Mouse (Mus musculus) thymus, postnatal 25 days (tissue): ENCODE measurements around the gene Spcs3.
A peak's percentile ranks its signal among the peaks of the same experiment; 100 is the strongest.
"Not testable (repeated sequence)": the region's sequence is repeated elsewhere in the genome, so short reads cannot be mapped to it uniquely, and the experiment has no call there.

ENCODE experiments used
- DNase-seq: peaks from one replicate; pipeline ENCODE4 v3.0.0; 2022

The Spcs3 gene

GRCm38 (mm10) chr8:54529382-54530296 is at the start of gene Spcs3, which contains the start of gene Asb5:
Gene Spcs3, minus strand, starts transcription at chr8:54529998.
Gene Asb5, plus strand, starts transcription at chr8:54529580.
- DNase-seq, result peak; percentile 97

DNA sequence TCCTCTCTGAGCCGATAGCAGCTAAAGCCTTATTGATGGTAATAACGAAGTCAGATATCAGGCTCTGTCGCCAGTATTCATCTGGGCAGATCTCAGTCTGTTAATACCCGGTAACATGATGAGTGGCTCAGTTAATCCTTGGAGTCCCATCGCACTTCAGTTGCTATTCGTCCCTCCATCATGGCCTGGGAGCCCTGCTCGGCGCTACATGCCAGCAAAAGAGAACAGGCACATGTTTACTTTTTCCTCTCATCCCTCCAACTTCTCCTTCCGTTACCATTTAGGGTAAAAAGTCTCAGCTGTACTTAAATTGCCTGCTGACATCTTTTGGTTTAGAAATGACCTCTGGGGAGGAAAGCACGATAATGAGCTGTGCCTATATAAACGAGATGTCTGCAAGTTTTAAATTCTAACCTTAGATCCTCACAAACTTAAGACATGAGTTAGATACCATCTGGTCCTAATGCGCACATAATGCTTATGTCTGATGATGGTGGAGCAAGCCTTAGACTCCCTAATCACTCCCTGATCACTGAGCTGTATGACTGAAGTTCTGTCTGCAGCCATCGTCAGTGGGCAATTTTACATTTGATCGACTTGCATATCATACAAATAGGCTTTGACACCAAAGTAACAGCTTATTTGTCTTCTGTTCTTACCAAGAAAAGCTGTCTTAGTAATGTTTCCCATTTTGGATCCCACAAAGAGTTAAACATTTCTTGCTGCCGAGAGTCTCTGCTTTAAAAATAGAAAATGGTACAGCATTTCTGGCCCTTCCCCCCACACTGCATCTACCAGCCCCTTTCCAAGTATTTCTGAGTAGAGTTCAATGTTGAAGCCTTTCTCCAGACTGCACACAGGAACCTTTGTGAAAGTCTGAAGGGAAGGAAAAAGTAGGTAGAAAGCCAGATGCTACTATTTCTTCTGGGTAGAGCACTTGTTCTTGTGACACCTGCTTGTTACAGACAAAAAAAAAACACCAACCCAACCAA is 41.1 kb upstream of the Spcs3 start:
- no peak for DNase-seq

DNA sequence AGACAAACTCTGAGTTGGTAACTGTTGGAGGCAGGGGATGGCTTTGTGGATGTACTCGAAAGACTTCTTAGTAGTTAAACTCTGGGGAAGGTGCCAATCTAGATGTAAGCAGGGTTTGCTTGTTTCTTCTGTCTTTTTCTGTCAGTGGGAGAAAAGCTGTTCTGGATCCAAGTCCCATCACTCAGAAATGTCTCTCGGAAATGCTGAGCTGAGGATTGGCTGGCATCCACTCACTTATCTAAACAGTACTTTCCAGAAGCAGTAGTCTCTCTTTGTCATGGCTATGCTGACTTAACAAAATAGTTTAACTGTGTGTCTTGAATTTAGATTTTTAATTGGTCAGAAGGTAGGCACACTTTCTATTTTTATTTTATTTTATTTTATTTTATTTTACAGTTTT is 37.4 kb upstream of the Spcs3 start:
- DNase-seq, result no peak

DNA sequence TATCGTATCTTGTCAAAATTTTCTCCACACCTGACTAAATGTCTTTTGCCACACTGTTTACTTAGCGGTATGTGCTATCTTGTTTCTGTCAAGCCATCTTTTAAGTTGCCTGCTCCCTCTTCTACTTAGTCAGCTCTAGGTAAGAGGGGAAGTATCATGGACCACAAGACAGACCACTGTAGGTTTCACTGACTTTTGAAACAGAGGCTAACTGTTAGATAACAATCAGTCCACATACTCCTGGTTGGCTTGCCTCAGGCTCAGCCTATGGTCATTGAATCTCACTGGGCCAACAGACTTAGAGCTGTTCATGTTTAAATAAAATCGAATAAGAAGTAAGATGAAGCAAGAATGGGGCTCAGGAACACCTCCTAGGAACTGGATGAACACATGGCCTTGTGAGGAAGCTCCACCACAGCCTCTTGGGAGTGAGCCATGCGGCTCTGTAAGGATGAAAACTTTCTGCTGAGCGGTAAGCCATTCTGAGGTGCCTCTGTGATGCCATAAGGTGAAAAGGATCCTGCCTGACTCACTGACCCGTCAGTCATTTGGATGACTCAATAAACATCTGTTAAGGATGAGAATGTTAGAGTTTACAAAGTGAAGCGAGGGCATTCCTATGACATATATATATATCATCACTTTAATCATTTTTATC is 35.9 kb upstream of the Spcs3 start:
- no peak for DNase-seq

- DNase-seq, result no peak
These were observed 35.4 kb upstream of the Spcs3 start for GRCm38 (mm10) chr8:54565181-54565580.

DNA sequence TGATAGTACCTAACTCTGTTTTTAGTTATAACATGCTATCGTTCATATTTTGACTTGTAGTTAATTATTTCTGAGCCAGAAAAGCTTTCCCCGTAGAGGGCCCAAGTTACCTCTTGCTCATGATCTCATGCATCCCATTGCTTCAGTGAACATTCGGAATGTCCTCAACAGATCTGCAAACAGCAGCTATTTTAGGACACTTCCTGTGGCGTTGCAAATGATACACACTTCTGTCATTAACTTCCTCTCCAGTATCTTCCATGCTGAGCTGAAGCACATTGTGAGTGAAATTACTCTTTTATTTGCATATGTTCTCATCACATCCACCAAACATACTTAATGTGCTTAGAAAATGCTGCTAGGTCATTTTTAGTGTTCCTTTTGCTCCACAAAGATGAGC is 32.3 kb upstream of the Spcs3 start:
- DNase-seq, result no peak

- DNase-seq, result no peak
These were observed 25.1 kb upstream of the Spcs3 start for GRCm38 (mm10) chr8:54554921-54555320.

DNA sequence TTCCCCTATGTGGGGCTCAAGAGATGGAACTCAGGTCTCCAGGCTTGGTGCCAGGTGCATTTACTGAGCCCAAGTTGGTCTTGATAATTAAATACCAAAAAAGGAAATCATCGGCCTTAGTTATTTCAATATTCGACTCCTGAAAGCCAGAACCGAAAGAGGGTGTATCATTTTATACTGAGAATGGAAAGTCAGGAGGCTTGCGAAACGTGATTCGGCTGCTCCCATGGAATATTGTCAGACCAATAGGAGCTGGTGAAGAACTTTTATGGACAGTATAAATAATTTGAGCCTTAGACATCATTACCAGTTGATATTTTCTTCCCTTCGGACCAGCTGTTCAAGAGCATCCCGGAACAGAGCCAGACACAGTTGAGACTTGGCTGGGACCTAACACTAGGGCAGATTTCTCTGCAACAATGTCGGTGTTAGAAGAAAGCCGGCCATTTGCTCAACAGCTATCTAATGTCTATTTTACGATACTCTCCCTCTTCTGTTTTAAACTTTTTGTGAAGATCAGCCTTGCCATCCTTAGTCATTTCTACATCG is 20.3 kb upstream of the Spcs3 start:
- no peak for DNase-seq

DNA sequence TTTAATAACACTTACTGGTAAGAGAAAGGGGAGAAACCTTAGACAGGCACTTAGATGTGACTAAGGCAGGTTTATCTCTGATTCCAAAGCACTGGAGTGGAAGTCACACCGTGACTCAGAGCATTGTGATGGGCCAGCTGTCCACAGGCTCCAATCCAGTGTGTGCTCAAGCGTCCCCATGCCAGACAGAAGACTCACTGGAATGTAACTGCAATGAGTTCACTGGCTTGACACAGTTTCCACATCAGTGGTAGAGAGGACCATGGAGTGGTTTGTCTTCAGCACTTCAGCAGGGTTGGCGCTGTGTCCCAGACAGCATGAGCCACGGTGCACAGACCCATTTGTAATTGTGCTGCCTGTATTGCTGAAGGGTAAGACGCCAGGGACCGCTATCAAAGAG is 18.6 kb upstream of the Spcs3 start:
- no peak for DNase-seq

- no peak for DNase-seq
These were observed 11.5 kb upstream of the Spcs3 start for GRCm38 (mm10) chr8:54541331-54541730.

- no peak for DNase-seq
These were observed 7.5 kb upstream of the Spcs3 start for GRCm38 (mm10) chr8:54537285-54537684.

- no peak for DNase-seq
These were observed 5.4 kb upstream of the Spcs3 start for GRCm38 (mm10) chr8:54535172-54535571.

DNA sequence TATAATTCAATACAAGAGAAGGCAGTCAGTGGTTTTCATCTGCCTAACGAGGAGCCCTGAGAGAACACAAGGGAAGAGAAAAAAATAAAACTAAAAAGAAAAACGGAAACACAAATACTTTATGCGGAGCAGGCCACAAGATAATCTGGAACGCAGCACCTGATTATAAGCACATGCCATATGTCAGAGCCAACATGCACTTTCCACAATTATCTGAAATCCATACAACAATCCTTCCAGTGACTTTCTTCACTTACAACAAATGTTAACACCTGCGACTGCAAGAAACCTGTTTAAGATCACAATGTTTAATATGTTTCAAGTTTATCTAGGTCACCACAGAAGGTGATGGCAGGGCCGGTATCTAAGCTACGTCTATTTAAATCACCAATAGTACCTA is 1.2 kb downstream of the Spcs3 start:
- DNase-seq, result no peak

GRCm38 (mm10) chr8:54526700-54527099 is 3.1 kb downstream of the Spcs3 start:
- no peak for DNase-seq

DNA sequence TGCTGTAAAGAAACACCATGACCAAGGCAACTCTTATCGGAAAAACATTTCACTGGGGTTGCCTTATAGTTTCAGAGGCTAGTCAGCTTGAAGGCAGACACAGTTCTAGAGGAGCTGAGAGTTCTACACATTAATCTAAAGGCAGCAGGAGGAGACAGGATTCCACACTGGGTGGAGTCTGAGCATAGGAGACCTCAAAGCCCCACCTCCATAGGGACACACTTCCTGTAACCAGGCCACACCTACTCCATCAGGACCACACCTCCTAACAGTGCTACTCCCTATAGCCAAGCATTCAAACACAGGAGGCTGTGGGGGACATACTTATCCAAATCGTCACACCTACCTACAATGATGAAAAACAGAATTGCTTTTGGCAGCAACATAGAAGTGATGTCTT is 4.2 kb downstream of the Spcs3 start:
- no peak for DNase-seq

DNA sequence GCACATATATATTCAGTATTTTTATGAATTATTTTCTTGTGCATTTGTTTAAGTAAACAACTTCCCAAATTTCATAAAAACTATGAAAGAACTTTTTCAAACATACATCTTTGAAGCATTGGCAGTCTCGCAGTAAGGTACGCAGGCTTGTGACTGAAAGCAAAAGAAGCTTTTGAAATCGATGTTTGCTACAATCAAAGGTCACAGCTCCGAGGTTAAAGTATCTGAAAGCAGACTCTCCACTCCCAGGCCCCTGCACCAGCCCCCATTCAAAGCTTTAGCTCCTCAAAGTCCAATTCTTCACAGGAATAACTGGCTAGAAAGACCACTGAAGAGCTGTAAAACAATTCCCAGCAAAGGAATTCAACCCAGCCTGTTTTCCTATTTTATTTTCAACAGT is 9.3 kb downstream of the Spcs3 start:
- no peak for DNase-seq

DNA sequence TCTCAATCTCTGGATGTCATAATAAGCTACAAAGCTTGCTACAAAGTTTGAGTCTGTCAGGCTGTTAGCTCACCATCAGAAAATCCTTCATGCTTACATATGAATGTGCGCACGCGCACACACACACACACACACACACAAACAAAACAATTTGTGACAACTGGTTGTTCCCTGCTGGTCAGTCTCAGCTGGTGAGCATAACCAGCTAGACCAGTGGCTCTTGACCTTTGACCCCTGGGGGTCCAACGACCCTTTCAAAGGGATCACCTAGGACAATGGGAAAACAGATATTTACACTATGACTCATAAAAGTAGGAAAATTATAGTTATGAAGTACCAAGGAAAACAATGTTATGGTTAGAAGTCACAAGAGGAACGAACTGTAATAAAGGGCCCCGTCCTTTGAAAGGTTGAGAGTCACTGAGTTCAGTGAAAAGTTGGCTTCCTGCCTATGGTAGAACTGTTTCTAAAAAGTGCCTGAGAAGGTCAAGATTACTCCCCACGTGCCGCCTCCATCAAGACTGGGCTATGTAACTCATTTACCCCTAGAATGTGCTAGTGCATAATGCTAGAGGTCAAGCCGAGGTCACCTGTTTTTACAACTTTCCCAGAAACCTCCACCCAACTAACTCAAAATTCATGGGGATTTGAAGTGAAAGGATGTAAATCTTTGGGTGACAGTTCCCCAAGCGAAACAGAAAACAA is 10.9 kb downstream of the Spcs3 start:
- DNase-seq, result no peak

- not testable (repeated sequence) for DNase-seq
These were observed 17.6 kb downstream of the Spcs3 start for GRCm38 (mm10) chr8:54512200-54512599.

DNA sequence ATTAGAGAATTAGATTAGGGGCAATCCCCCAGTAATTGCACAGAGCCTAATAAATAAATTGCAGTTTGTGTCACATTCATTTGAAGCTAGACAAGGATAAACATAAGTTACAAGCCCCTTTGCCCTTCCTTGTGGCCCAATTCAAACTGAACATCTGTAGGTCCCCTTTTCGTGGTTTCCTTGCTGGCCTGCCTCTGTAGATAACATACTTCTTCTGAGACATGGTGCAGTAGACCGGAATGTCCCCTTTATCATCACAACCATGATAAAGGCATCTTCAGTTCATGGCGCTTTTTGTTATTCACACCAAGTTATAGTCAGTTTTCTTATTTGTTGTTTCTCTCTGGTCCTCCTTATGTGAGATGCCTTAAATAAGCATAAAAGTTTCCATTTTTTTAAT is 18.0 kb downstream of the Spcs3 start:
- DNase-seq, result no peak

- DNase-seq, result no peak
These were observed 20.5 kb downstream of the Spcs3 start for GRCm38 (mm10) chr8:54509221-54509721.

DNA sequence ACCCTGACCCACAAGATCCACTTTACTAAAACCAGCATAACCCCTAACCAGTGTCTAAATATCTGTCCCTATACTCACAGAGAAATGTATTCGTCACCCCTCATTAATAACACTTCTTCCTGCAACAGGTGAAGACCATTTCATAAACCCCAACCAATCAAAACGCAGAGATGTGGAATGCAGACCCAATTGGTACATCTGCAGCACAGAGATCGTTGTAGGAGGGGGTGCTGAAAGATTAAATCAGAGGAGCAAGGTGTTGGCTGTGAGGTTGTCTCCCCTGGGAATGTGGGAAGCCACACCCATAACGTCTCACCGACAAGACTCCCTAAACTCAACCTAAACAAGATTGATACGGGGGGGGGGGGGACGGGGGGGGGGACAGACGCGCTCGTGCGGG is 21.0 kb downstream of the Spcs3 start:
- no peak for DNase-seq

- DNase-seq, result no peak
These were observed 21.7 kb downstream of the Spcs3 start for GRCm38 (mm10) chr8:54508096-54508456.
